Mouse (Mus musculus) testis, adult 2 months (tissue): ENCODE measurements around the gene Tnfrsf23.
"Not testable (repeated sequence)": the region's sequence is repeated elsewhere in the genome, so short reads cannot be mapped to it uniquely, and the experiment has no call there.

ENCODE experiments used
- CTCF ChIP-seq: fragments of 200-500 bp; IDR thresholded peaks from 2 replicates; pipeline ENCODE4 v1.5.1; 2012; ENCODE audit warnings: low read depth, mild to moderate bottlenecking, inconsistent platforms, low read length, moderate library complexity; ENCODE audit not compliant: control insufficient read depth, insufficient read depth, insufficient replicate concordance
- POLR2A ChIP-seq: fragments of 200-500 bp; IDR thresholded peaks from 2 replicates; pipeline ENCODE4 v1.6.1; 2012; ENCODE audit warnings: low read depth, mild to moderate bottlenecking, inconsistent platforms, low read length, moderate library complexity; ENCODE audit not compliant: control insufficient read depth

- not testable (repeated sequence) for TF ChIP-seq CTCF, POLR2A
Observed at GRCm38 (mm10) chr7:143684569-143684968, 1.1 kb downstream of the Tnfrsf23 start.
